Comparison of ENCODE assay signal across 13 mouse cellular contexts in genomic region chr12:32057461-32058199, GRCm38 (mm10). TPM values are rescaled to one million over a fixed set of nuclear protein-coding genes. Genes with fewer than 3 reads are reported as not detected.
A peak's percentile ranks its signal among the peaks of the same experiment; 100 is the strongest.
DNase-seq lines count a peak whose midpoint lies in the region; ATAC-seq lines count a peak whose summit lies in the region.
"Had no signal": no experiment of that assay in that cellular context is flagged by ENCODE, and none has a peak within 500 bp of the region (broad histone marks: within the 10 kb centered on the region; RNA-seq: fewer than 3 reads in every experiment).

No protein-coding gene starts in this region.

- DNase-seq in hindbrain, embryonic 11.5 days (ENCODE audit: low spot score) = no peak
- DNase-seq in liver, embryonic 13.5 days = no peak
- no peak for DNase-seq in right cerebral cortex, postnatal 10 days (ENCODE audit: low spot score in 2 of 2)
- DNase-seq: adrenal gland, adult 8-10 months; cerebellum, adult 9-11 months; gastrocnemius, postnatal 10 days; heart, postnatal 10 days had no signal

- peak overlapping the region; percentile 89 for H3K4me3 ChIP-seq in hindbrain, embryonic 13.5 days
- no peak overlapping the region for H3K4me3 ChIP-seq in hindbrain, embryonic 11.5 days (ENCODE audit: low read depth, low read length)
- peak overlapping the region; percentile 52 for H3K4me3 ChIP-seq in brown adipose tissue, adult 24 weeks (ENCODE audit: insufficient read depth, low read depth, low read length)
- H3K4me3 ChIP-seq in liver, embryonic 13.5 days (replicated peaks) = peak overlapping the region; percentile 97
- H3K4me3 ChIP-seq in neural tube, embryonic 13.5 days = peak overlapping the region; percentile 92
- H3K4me3 ChIP-seq: lung, embryonic 15.5 days had no signal

- H3K36me3 ChIP-seq in hindbrain, embryonic 13.5 days = peaks cover 3% of the 10 kb centered on the region; the same call in 1 of the 2 replicates
- no peaks in the 10 kb centered on the region for H3K36me3 ChIP-seq in hindbrain, embryonic 11.5 days (ENCODE audit: control insufficient read depth, insufficient read depth, low read length)
- H3K36me3 ChIP-seq in liver, embryonic 13.5 days = peaks cover 4% of the 10 kb centered on the region
- no peaks in the 10 kb centered on the region; the same call in 1 of the 2 replicates for H3K36me3 ChIP-seq in neural tube, embryonic 13.5 days
- H3K36me3 ChIP-seq: lung, embryonic 15.5 days had no signal

- peak overlapping the region; percentile 36; the same call in 1 of the 2 replicates for H3K9ac ChIP-seq in hindbrain, embryonic 13.5 days
- no peak overlapping the region for H3K9ac ChIP-seq in hindbrain, embryonic 11.5 days (ENCODE audit: low read depth, low read length)
- H3K9ac ChIP-seq in liver, embryonic 13.5 days = peak overlapping the region; percentile 100
- 0 out of 2 replicates have a peak overlapping the region, but pooled peaks have one; percentile 98 for H3K9ac ChIP-seq in neural tube, embryonic 13.5 days
- H3K9ac ChIP-seq: lung, embryonic 15.5 days had no signal

- H3K27ac ChIP-seq in hindbrain, embryonic 13.5 days = peak overlapping the region; percentile 26
- H3K27ac ChIP-seq in hindbrain, embryonic 11.5 days (ENCODE audit: low read depth, low read length) = no peak overlapping the region
- H3K27ac ChIP-seq in brown adipose tissue, adult 24 weeks (replicated peaks; ENCODE audit: low read depth, low read length) = peak overlapping the region; percentile 97
- peak overlapping the region; percentile 99 for H3K27ac ChIP-seq in liver, embryonic 13.5 days
- no peak overlapping the region for H3K27ac ChIP-seq in neural tube, embryonic 13.5 days (replicated peaks)
- H3K27ac ChIP-seq: kidney, postnatal 0 days; lung, embryonic 15.5 days had no signal

- ATAC-seq in hindbrain, embryonic 13.5 days (ENCODE audit: low FRiP score) = no peak
- no peak for ATAC-seq in hindbrain, embryonic 11.5 days (ENCODE audit: low FRiP score)
- ATAC-seq in liver, embryonic 13.5 days (ENCODE audit: low read depth) = no peak
- no peak for ATAC-seq in neural tube, embryonic 13.5 days (ENCODE audit: low read depth)
- no peak for ATAC-seq in megakaryocyte-erythroid progenitor cell, adult 5-6 weeks (replicated peaks; ENCODE audit: low FRiP score, low TSS enrichment, poor library complexity, severe bottlenecking)

- peaks cover 58% of the 10 kb centered on the region for H3K4me1 ChIP-seq in hindbrain, embryonic 13.5 days (replicated peaks)
- H3K4me1 ChIP-seq in hindbrain, embryonic 11.5 days (replicated peaks; ENCODE audit: control insufficient read depth, insufficient read depth, low read length) = no peaks in the 10 kb centered on the region
- H3K4me1 ChIP-seq in brown adipose tissue, adult 24 weeks (ENCODE audit: control insufficient read depth, insufficient read depth, insufficient read length, low read length) = no peaks in the 10 kb centered on the region
- H3K4me1 ChIP-seq in liver, embryonic 13.5 days (replicated peaks) = peaks cover 76% of the 10 kb centered on the region
- H3K4me1 ChIP-seq in neural tube, embryonic 13.5 days (replicated peaks) = peaks cover 70% of the 10 kb centered on the region

- peak overlapping the region; percentile 66 for H3K4me2 ChIP-seq in hindbrain, embryonic 13.5 days
- no peak overlapping the region for H3K4me2 ChIP-seq in hindbrain, embryonic 11.5 days (replicated peaks; ENCODE audit: low read depth, low read length)
- H3K4me2 ChIP-seq in liver, embryonic 13.5 days = peak overlapping the region; percentile 78
- H3K4me2 ChIP-seq in neural tube, embryonic 13.5 days = peak overlapping the region; percentile 65
- H3K4me2 ChIP-seq: lung, embryonic 15.5 days had no signal

- 63% methylated on average over 12 of the region's 12 CpGs for WGBS in hindbrain, embryonic 13.5 days
- WGBS in hindbrain, embryonic 11.5 days = 77% methylated on average over 12 of the region's 12 CpGs
- 65% methylated on average over 12 of the region's 12 CpGs for WGBS in liver, embryonic 13.5 days (ENCODE audit: insufficient replicate concordance)
- WGBS in neural tube, embryonic 13.5 days = 67% methylated on average over 12 of the region's 12 CpGs

- H3K9me3 ChIP-seq in hindbrain, embryonic 13.5 days = no peaks in the 10 kb centered on the region
- no peaks in the 10 kb centered on the region for H3K9me3 ChIP-seq in hindbrain, embryonic 11.5 days (ENCODE audit: control insufficient read depth, low read length)
- H3K9me3 ChIP-seq in liver, embryonic 13.5 days (replicated peaks) = no peaks in the 10 kb centered on the region
- H3K9me3 ChIP-seq in neural tube, embryonic 13.5 days = no peaks in the 10 kb centered on the region
- H3K9me3 ChIP-seq: lung, embryonic 15.5 days had no signal

- H3K27me3 ChIP-seq in hindbrain, embryonic 13.5 days = no peaks in the 10 kb centered on the region
- H3K27me3 ChIP-seq in hindbrain, embryonic 11.5 days (ENCODE audit: control insufficient read depth, insufficient read depth, low read length) = no peaks in the 10 kb centered on the region
- H3K27me3 ChIP-seq in liver, embryonic 13.5 days = no peaks in the 10 kb centered on the region
- no peaks in the 10 kb centered on the region for H3K27me3 ChIP-seq in neural tube, embryonic 13.5 days
- H3K27me3 ChIP-seq: lung, embryonic 15.5 days had no signal

RNA-seq across cellular contexts. Expression of gene Prkar2b, which starts 3.5 kb away (rescaled TPM):
- 108 and 110 TPM in 2 replicates for polyA plus RNA-seq in hindbrain, embryonic 13.5 days (2015; fragmentation: Nextera tagmentation; extraction: Ambion mirVana)
- 75.5 and 80.6 TPM in 2 replicates for polyA plus RNA-seq in hindbrain, embryonic 11.5 days (2014; fragmentation: Nextera tagmentation; extraction: Ambion mirVana)
- 809 and 945 TPM in 2 replicates for polyA plus RNA-seq in brown adipose tissue, adult 24 weeks (2012; ENCODE audit: insufficient read depth, insufficient read length, missing spikeins)
- 79.3 and 94.6 TPM in 2 replicates for polyA plus RNA-seq in liver, embryonic 13.5 days (2015; fragmentation: Nextera tagmentation; extraction: Ambion mirVana)
- polyA plus RNA-seq in neural tube, embryonic 13.5 days (2015; fragmentation: Nextera tagmentation; extraction: Ambion mirVana) = 95.9 and 101 TPM in 2 replicates
- 106 and 110 TPM in 2 replicates for total RNA-seq in megakaryocyte-erythroid progenitor cell, adult 5-6 weeks (2014; fragmentation: Nextera tagmentation)
- total RNA-seq in megakaryocyte-erythroid progenitor cell, adult 5-6 weeks (2017) = 158 and 172 TPM in 2 replicates

Comparison
In these comparisons a context has a peak if more than half of its experiments do, and no peak if none do; other contexts are left out.
1. H3K27ac ChIP-seq: peak in hindbrain, embryonic 13.5 days (single experiment), brown adipose tissue, adult 24 weeks (single experiment) and liver, embryonic 13.5 days (single experiment); none in hindbrain, embryonic 11.5 days (single experiment) and neural tube, embryonic 13.5 days (single experiment).